Mouse (Mus musculus): ENCODE data around the gene Anapc5. TPM values are rescaled to one million over a fixed set of nuclear protein-coding genes. Genes with fewer than 3 reads are reported as not detected.

Anapc5 gene
- polyA plus RNA-seq, 1 experiment from 2014 or later, result 439 TPM

GRCm38 (mm10) chr5:122775646-122776286 is 45.4 kb downstream of the Anapc5 start:
- peaks cover 46% of the 10 kb centered on the region for H3K4me1 ChIP-seq
- H3K4me2 ChIP-seq, result no peak overlapping the region
- whole genome bisulfite sequencing, result 71% methylated on average over 14 of the region's 14 CpGs
- no peak overlapping the region for H3K9ac ChIP-seq
- H3K27me3 ChIP-seq, result no peaks in the 10 kb centered on the region
- no peaks in the 10 kb centered on the region for H3K9me3 ChIP-seq (replicated peaks)
- H3K36me3 ChIP-seq, result peaks cover 12% of the 10 kb centered on the region
- H3K4me3 ChIP-seq (replicated peaks), result no peak overlapping the region
- H3K27ac ChIP-seq, result no peak overlapping the region
- no peak for ATAC-seq (replicated peaks; ENCODE audit: low FRiP score)

GRCm38 (mm10) chr5:122774743-122775611 is 46.2 kb downstream of the Anapc5 start:
- no peak overlapping the region for H3K9ac ChIP-seq
- H3K4me1 ChIP-seq, result peaks cover 51% of the 10 kb centered on the region
- no peak overlapping the region for H3K27ac ChIP-seq
- ATAC-seq (replicated peaks; ENCODE audit: low FRiP score), result no peak
- H3K9me3 ChIP-seq (replicated peaks), result no peaks in the 10 kb centered on the region
- H3K36me3 ChIP-seq, result peaks cover 12% of the 10 kb centered on the region
- H3K4me3 ChIP-seq (replicated peaks), result no peak overlapping the region
- 69% methylated on average over 28 of the region's 28 CpGs for WGBS
- H3K27me3 ChIP-seq, result no peaks in the 10 kb centered on the region
- 0 out of 2 replicates have a peak overlapping the region, but pooled peaks have one; percentile 23 for H3K4me2 ChIP-seq

- Histone ChIP-seq H3K27ac (no peak overlapping the region), H3K4me1 (peaks cover 53% of the 10 kb centered on the region), H3K9me3 (replicated peaks) (no peaks in the 10 kb centered on the region), H3K27me3 (no peaks in the 10 kb centered on the region), H3K4me2 (no peak overlapping the region), H3K9ac (no peak overlapping the region), H3K4me3 (replicated peaks) (no peak overlapping the region), H3K36me3 (peaks cover 17% of the 10 kb centered on the region)
- ATAC-seq (replicated peaks; ENCODE audit: low FRiP score), result no peak
- 90% methylated on average over 11 of the region's 11 CpGs for WGBS
Measured at GRCm38 (mm10) chr5:122773756-122774155, 47.4 kb downstream of the Anapc5 start.

GRCm38 (mm10) chr5:122771428-122771827 is 49.7 kb downstream of the Anapc5 start:
- H3K27me3 ChIP-seq, result no peaks in the 10 kb centered on the region
- peaks cover 22% of the 10 kb centered on the region for H3K36me3 ChIP-seq
- peaks cover 41% of the 10 kb centered on the region for H3K4me1 ChIP-seq
- H3K9me3 ChIP-seq (replicated peaks), result no peaks in the 10 kb centered on the region
- peak overlapping the region; percentile 91 for H3K27ac ChIP-seq
- no peak overlapping the region for H3K4me2 ChIP-seq
- whole genome bisulfite sequencing, result 75% methylated on average over 9 of the region's 9 CpGs
- H3K9ac ChIP-seq, result no peak overlapping the region
- no peak for ATAC-seq (replicated peaks; ENCODE audit: low FRiP score)
- no peak overlapping the region for H3K4me3 ChIP-seq (replicated peaks)

GRCm38 (mm10) chr5:122770806-122771261 is 50.3 kb downstream of the Anapc5 start:
- Histone ChIP-seq H3K9me3 (replicated peaks) (no peaks in the 10 kb centered on the region), H3K36me3 (peaks cover 22% of the 10 kb centered on the region), H3K9ac (no peak overlapping the region), H3K4me1 (peaks cover 41% of the 10 kb centered on the region), H3K4me2 (peak overlapping the region; percentile 17; the same call in 1 of the 2 replicates), H3K27me3 (no peaks in the 10 kb centered on the region), H3K27ac (peak overlapping the region; percentile 91), H3K4me3 (replicated peaks) (no peak overlapping the region)
- WGBS, result 40% methylated on average over 10 of the region's 10 CpGs
- ATAC-seq (replicated peaks; ENCODE audit: low FRiP score), result peak; percentile 69

GRCm38 (mm10) chr5:122770304-122770703 is 50.8 kb downstream of the Anapc5 start:
- peaks cover 22% of the 10 kb centered on the region for H3K36me3 ChIP-seq
- H3K9me3 ChIP-seq (replicated peaks), result no peaks in the 10 kb centered on the region
- no peaks in the 10 kb centered on the region for H3K27me3 ChIP-seq
- H3K4me1 ChIP-seq, result peaks cover 39% of the 10 kb centered on the region
- H3K4me3 ChIP-seq (replicated peaks), result no peak overlapping the region
- WGBS, result 68% methylated on average over 7 of the region's 7 CpGs
- H3K9ac ChIP-seq, result no peak overlapping the region
- no peak for ATAC-seq (replicated peaks; ENCODE audit: low FRiP score)
- H3K4me2 ChIP-seq, result no peak overlapping the region
- H3K27ac ChIP-seq, result peak overlapping the region; percentile 91

- no peaks in the 10 kb centered on the region for H3K9me3 ChIP-seq (replicated peaks)
- no peak overlapping the region for H3K9ac ChIP-seq
- no peak overlapping the region for H3K4me2 ChIP-seq
- H3K4me3 ChIP-seq (replicated peaks), result no peak overlapping the region
- peaks cover 22% of the 10 kb centered on the region for H3K36me3 ChIP-seq
- H3K27me3 ChIP-seq, result no peaks in the 10 kb centered on the region
- peaks cover 31% of the 10 kb centered on the region for H3K4me1 ChIP-seq
- no peak for ATAC-seq (replicated peaks; ENCODE audit: low FRiP score)
- WGBS, result 79% methylated on average over 15 of the region's 15 CpGs
- no peak overlapping the region for H3K27ac ChIP-seq
Measured at GRCm38 (mm10) chr5:122769101-122769568, 52.0 kb downstream of the Anapc5 start.

- Histone ChIP-seq H3K9me3 (replicated peaks) (no peaks in the 10 kb centered on the region), H3K27me3 (no peaks in the 10 kb centered on the region), H3K4me2 (no peak overlapping the region), H3K4me3 (replicated peaks) (no peak overlapping the region), H3K4me1 (peaks cover 37% of the 10 kb centered on the region), H3K36me3 (peaks cover 15% of the 10 kb centered on the region), H3K9ac (no peak overlapping the region), H3K27ac (no peak overlapping the region; the same call in 1 of the 2 replicates)
- ATAC-seq (replicated peaks; ENCODE audit: low FRiP score), result no peak
- 85% methylated on average over 11 of the region's 11 CpGs for WGBS
Measured at GRCm38 (mm10) chr5:122767283-122767682, 53.9 kb downstream of the Anapc5 start.

GRCm38 (mm10) chr5:122764032-122764464 is 57.1 kb downstream of the Anapc5 start:
- 62% methylated on average over 10 of the region's 10 CpGs for WGBS
- Histone ChIP-seq H3K27me3 (no peaks in the 10 kb centered on the region), H3K9me3 (replicated peaks) (no peaks in the 10 kb centered on the region), H3K36me3 (peaks cover 15% of the 10 kb centered on the region), H3K4me2 (peak overlapping the region; percentile 35; the same call in 1 of the 2 replicates), H3K4me3 (replicated peaks) (peak overlapping the region; percentile 17), H3K9ac (0 out of 2 replicates have a peak overlapping the region, but pooled peaks have one; percentile 14), H3K4me1 (peaks cover 20% of the 10 kb centered on the region), H3K27ac (peak overlapping the region; percentile 89)
- ATAC-seq (replicated peaks; ENCODE audit: low FRiP score), result no peak

GRCm38 (mm10) chr5:122763271-122764031 is 57.7 kb downstream of the Anapc5 start:
- ATAC-seq (replicated peaks; ENCODE audit: low FRiP score), result no peak
- H3K36me3 ChIP-seq, result peaks cover 16% of the 10 kb centered on the region
- H3K4me2 ChIP-seq, result peak overlapping the region; percentile 35
- H3K27me3 ChIP-seq, result no peaks in the 10 kb centered on the region
- H3K9me3 ChIP-seq (replicated peaks), result no peaks in the 10 kb centered on the region
- H3K4me3 ChIP-seq (replicated peaks), result peak overlapping the region; percentile 17
- WGBS, result 76% methylated on average over 29 of the region's 29 CpGs
- H3K27ac ChIP-seq, result peak overlapping the region; percentile 89
- peaks cover 20% of the 10 kb centered on the region for H3K4me1 ChIP-seq
- H3K9ac ChIP-seq, result 0 out of 2 replicates have a peak overlapping the region, but pooled peaks have one; percentile 14

GRCm38 (mm10) chr5:122756680-122757079 is 64.5 kb downstream of the Anapc5 start:
- Histone ChIP-seq H3K9me3 (replicated peaks) (no peaks in the 10 kb centered on the region), H3K27ac (no peak overlapping the region), H3K4me1 (peaks cover 6% of the 10 kb centered on the region; the same call in 1 of the 2 replicates), H3K9ac (no peak overlapping the region), H3K4me3 (replicated peaks) (no peak overlapping the region), H3K36me3 (peaks cover 72% of the 10 kb centered on the region), H3K27me3 (no peaks in the 10 kb centered on the region), H3K4me2 (no peak overlapping the region)
- 93% methylated on average over 7 of the region's 7 CpGs for WGBS
- no peak for ATAC-seq (replicated peaks; ENCODE audit: low FRiP score)
